Mouse (Mus musculus) macrophage (primary cell): ENCODE results near the gene Nono. TPM values are rescaled to one million over a fixed set of nuclear protein-coding genes. Genes with fewer than 3 reads are reported as not detected.
"Not testable (repeated sequence)": the region's sequence is repeated elsewhere in the genome, so short reads cannot be mapped to it uniquely, and the experiment has no call there.

Experiments used
- H3K27ac ChIP-seq: fragments of 350-480 bp; formaldehyde crosslinking; 2 replicates; pipeline ENCODE4 v1.9.0; 2021
- H3K36me3 ChIP-seq: fragments of 350-480 bp; formaldehyde crosslinking; 2 replicates; pipeline ENCODE4 v1.9.0; 2021; ENCODE audit errors: inconsistent target
- H3K4me3 ChIP-seq: fragments of 350-480 bp; formaldehyde crosslinking; 2 replicates; pipeline ENCODE4 v1.9.0; 2021; ENCODE audit errors: inconsistent target
- H3K79me2 ChIP-seq: fragments of 350-480 bp; formaldehyde crosslinking; 2 replicates; pipeline ENCODE4 v1.9.0; 2021; ENCODE audit errors: inconsistent target
- WGBS: methylation state at CpG from one replicate; pipeline ENCODE4 v1.1.7; 2026; ENCODE audit warnings: inconsistent platforms; ENCODE audit not compliant: missing documents; 5-methylcytosine and 5-hydroxymethylcytosine counted together
- polyA plus RNA-seq: library from polyadenylated mRNA; stranded (reverse); fragments of 250-400 nt; gene quantifications from 3 replicates; pipeline ENCODE4 v1.2.4, GENCODE M21; 2018; ENCODE audit warnings: inconsistent platforms

Nono gene
- polyA plus RNA-seq, 1 experiment from 2014 or later = 225 TPM

DNA sequence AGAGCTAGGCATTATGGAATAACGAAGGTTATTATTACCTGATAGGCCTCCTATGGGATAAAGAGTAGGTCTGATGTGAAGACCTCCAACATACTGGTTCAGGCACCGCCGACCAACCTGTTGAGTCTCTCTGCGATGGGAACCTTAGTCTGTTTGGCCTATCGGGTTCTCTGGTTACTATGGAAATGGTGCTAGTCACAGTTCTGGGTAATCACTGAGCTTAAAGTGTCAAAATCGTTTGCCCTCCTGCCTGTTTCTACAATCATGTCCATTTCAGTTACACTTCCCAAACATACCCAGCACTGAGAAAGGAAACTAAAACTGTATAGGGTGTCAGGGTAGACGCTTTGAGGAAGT lies 355 bp upstream of the Nono start:
- H3K27ac ChIP-seq = peak overlapping the region; percentile 89
- peaks cover 41% of the 10 kb centered on the region for H3K79me2 ChIP-seq
- H3K36me3 ChIP-seq = no peaks in the 10 kb centered on the region
- 40% methylated on average over 7 of the region's 7 CpGs for WGBS
- H3K4me3 ChIP-seq = peak overlapping the region; percentile 61

DNA sequence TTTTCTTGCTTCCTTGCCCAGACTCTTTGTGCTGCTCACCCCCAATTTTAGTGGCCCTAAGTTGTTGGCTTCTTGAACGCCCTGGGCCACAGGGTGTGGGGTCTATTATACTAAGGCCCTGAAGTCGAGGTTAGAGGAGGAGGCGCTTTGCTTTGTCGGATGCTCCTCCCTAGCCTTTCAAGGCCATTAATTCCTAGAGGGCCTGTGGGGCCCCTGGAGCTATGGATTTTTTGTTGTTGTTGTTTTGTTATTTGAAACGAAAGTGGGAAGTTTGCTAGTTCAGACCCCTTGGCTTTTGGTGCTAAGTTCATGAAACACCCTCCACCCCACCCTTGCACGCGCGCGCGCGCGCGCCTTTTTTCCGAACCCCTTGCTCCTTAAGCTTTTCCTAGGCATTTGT lies 858 bp downstream of the Nono start:
- 21% methylated on average over 13 of the region's 14 CpGs for WGBS
- peaks cover 53% of the 10 kb centered on the region for H3K79me2 ChIP-seq
- peak overlapping the region; percentile 89 for H3K27ac ChIP-seq
- no peaks in the 10 kb centered on the region for H3K36me3 ChIP-seq
- peak overlapping the region; percentile 61 for H3K4me3 ChIP-seq

DNA sequence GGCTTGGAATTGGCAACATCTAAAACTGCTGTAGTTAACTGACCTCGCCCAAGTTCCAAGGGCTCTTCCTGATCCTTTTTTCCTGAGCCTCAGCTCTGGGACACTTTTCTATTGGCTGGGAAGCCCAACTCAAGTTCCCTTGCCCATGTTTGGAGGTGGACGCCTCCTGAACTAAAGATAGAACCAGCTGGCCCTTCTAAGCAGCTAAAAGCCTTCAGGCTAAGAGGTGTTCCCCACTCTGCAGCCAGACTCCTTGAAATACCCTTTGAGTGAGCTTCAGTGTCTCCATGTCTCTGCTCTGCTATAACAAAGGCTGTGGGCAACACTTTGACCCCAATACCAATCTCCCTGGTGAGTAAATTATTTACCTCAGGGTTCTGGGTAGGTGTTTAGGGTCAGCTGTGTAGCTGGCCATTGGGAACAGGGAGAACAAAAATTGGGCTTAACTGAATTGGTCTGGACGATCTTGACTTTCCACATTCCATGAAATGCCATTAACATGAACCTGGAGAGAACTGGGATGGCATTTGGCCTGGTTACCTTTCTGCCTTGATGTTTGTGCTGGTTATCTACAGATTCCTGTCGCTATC lies 19.9 kb downstream of the Nono start, which contains the start of gene Itgb1bp2:
TSS of gene Itgb1bp2 (plus strand) at position 203 of the 590 bp plus-strand sequence.
- Histone ChIP-seq H3K27ac (no peak within 1 kb of the TSS), H3K4me3 (no peak within 1 kb of the TSS), H3K36me3 (peaks cover 8% of the 10 kb centered on the region; the same call in 1 of the 2 replicates), H3K79me2 (no peaks in the 10 kb centered on the region)
- WGBS = 82% methylated on average over 4 of the region's 4 CpGs

DNA sequence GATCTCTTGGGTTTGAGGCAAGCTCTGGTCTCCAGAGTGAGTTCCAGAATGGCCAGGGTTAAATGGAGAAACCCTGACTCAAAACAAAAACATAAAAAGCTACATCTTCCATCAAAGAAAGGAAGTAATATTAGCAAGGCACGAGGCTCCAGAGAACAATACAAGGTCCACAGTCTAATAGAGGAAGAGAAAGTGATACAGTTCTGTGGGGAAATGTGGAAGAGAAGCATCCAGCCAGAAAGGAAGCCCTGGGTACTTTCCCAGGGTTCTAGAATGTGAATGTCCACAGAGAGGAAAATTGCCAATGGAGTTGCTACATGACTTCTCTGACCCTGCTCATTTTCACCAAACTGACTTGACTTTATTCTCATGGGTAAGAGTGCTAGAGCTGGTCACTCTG lies 22.0 kb downstream of the Nono start:
- Histone ChIP-seq H3K4me3 (no peak overlapping the region), H3K79me2 (no peaks in the 10 kb centered on the region), H3K36me3 (no peaks in the 10 kb centered on the region), H3K27ac (no peak overlapping the region)
- 0% methylated on average over 1 of the region's 1 CpGs for WGBS

DNA sequence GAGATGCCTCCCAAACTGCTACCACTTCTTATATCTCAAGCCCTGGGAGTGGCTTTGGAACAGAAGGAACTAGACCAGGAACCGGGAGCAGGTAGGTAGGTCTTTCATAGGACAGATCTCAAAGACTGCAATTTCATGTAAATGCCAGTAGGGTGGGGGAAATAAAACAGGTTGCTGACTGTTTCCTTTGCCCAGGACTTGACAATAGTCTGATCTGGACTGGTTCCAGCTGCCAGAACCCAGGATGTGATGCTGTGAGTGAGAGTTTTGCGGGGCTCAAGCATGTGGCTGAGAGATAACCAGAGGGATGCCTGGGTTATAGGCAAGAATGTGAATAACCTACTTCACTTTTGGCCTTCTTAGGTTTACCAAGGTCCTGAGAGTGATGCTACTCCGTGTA lies 22.5 kb downstream of the Nono start:
- 74% methylated on average over 3 of the region's 3 CpGs for WGBS
- Histone ChIP-seq H3K4me3 (no peak overlapping the region), H3K79me2 (no peaks in the 10 kb centered on the region), H3K36me3 (no peaks in the 10 kb centered on the region), H3K27ac (no peak overlapping the region)

DNA sequence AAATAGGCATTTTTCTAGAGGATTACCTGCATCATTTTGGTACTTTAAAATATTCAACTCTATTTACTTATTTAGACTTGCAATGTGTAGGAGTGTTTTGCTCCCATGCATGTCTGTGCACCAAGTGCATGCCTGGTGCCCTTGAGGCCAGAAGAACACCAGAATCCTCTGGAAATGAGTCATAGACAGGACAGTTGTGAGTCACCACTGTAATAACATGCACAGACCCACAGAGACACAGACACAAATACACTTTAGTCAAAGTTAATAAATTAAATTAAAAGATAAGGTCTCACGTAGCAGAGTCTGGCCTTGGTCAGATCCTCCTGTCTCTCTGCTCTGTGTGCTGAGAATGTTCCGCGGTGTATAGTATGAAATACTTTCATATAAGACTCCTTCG lies 43.1 kb downstream of the Nono start:
- Histone ChIP-seq H3K4me3 (no peak overlapping the region), H3K27ac (no peak overlapping the region), H3K36me3 (no peaks in the 10 kb centered on the region), H3K79me2 (no peaks in the 10 kb centered on the region)
- WGBS = 81% methylated on average over 3 of the region's 4 CpGs

DNA sequence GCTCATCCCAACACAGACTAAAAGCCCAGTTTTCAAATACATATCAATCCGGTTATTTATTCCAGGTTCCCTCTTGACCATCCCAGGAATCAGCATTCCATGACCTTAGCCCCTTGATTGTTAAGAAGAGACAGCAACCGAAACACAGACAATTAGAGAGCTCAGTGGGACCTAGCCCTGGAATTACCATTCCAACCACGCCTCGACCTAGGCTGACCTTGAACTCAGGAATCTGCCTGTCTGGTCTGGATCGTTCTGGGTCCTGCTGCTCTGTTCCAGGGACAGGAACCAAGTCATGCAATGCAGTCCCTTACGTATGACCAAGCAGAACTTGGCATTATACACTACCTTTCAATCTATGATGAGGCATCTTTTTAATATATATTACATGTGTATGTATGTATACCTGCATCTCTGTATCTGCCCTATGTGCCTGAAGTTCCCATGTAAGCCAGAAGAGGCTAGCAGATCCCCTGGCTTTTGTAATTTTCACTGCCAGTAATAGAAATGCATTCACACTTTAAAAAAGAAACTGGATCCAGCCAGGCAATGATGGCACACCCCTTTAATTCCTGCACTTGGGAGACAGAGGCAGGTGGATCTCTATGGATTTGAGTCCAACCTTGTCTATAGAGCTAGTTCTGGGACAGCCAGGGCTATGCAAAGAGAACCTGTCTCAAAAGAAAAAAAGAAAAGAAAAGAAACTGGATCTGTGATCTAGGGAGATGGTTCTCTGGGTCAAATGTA lies 52.7 kb downstream of the Nono start:
- H3K36me3 ChIP-seq = no peaks in the 10 kb centered on the region
- H3K27ac ChIP-seq = no peak overlapping the region
- no peaks in the 10 kb centered on the region for H3K79me2 ChIP-seq
- 98% methylated on average over 6 of the region's 6 CpGs for WGBS
- H3K4me3 ChIP-seq = no peak overlapping the region

DNA sequence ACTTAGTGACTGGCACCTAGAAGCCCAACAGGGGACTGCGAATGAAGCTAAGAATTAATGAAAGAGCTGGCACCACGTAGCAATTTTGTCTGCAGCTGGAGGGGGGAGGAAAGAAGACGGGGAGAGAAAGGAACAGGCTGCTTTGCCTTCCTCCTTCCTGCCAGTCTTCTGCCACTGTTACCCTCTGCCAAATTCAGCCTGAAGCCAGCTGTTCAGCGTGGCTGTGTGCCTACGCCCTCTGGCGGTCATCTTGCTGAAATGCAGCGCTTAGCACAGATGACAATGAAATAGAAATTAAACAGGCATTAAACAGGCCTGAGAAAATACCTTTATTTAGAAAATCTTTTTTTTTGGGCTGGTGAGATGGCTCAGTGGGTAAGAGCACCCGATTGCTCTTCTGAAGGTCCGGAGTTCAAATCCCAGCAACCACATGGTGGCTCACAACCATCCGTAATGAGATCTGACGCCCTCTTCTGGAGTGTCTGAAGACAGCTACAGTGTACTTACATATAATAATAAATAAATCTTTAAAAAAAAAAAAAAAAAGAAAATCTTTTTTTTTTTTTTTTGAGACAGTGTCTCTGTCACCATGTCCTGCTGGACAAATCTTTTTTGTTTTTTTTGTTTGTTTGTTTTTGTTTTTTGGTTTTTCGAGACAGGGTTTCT lies 57.5 kb downstream of the Nono start:
- H3K27ac ChIP-seq, H3K36me3 ChIP-seq, H3K4me3 ChIP-seq, H3K79me2 ChIP-seq: not testable (repeated sequence)
- 24% methylated on average over 7 of the region's 12 CpGs for WGBS

Other genes with a start within 250 kb of the Nono start
- 65.8 to 95.1 TPM (median 67.1 TPM) in 3 replicates for gene Snx12, start 206.8 kb upstream of the Nono start, polyA plus RNA-seq
- gene Foxo4, start 174.8 kb upstream of the Nono start, polyA plus RNA-seq = 8.1 to 15.6 TPM (median 9.5 TPM) in 3 replicates
- gene Gm614, start 165.3 kb upstream of the Nono start, polyA plus RNA-seq = 0.23 TPM in 1 of 3 replicates, not detected in the others
- gene Il2rg, start 161.1 kb upstream of the Nono start, polyA plus RNA-seq = 107 to 237 TPM (median 204 TPM) in 3 replicates
- gene Gm20489, start 160.3 kb upstream of the Nono start, polyA plus RNA-seq = not detected in 3 replicates
- 35.4 to 43.8 TPM (median 41.3 TPM) in 3 replicates for gene Med12, start 155.3 kb upstream of the Nono start, polyA plus RNA-seq
- not detected in 3 replicates for gene Nlgn3, start 130.2 kb upstream of the Nono start, polyA plus RNA-seq
- gene Gjb1, start 52.9 kb upstream of the Nono start, polyA plus RNA-seq = not detected in 3 replicates
- 11.5 to 20.5 TPM (median 15.3 TPM) in 3 replicates for gene Zmym3, start 8.5 kb upstream of the Nono start, polyA plus RNA-seq
- gene Itgb1bp2, start 19.8 kb downstream of the Nono start, polyA plus RNA-seq = 0.35 TPM in 1 of 3 replicates, not detected in the others
- gene Taf1, start 103.4 kb downstream of the Nono start, polyA plus RNA-seq = 19.2 to 24.2 TPM (median 23.8 TPM) in 3 replicates
- gene Ogt, start 210.7 kb downstream of the Nono start, polyA plus RNA-seq = 37.6 to 116 TPM (median 41.1 TPM) in 3 replicates